Mouse (Mus musculus): ENCODE data around the gene A430078G23Rik. TPM values are rescaled to one million over a fixed set of nuclear protein-coding genes. Genes with fewer than 3 reads are reported as not detected.
"Not testable (repeated sequence)": the region's sequence is repeated elsewhere in the genome, so short reads cannot be mapped to it uniquely, and the experiment has no call there.

A430078G23Rik gene
- polyA plus RNA-seq (2014; fragmentation: Nextera tagmentation; extraction: Ambion mirVana): 0.27 and 0.43 TPM in 2 replicates

DNA sequence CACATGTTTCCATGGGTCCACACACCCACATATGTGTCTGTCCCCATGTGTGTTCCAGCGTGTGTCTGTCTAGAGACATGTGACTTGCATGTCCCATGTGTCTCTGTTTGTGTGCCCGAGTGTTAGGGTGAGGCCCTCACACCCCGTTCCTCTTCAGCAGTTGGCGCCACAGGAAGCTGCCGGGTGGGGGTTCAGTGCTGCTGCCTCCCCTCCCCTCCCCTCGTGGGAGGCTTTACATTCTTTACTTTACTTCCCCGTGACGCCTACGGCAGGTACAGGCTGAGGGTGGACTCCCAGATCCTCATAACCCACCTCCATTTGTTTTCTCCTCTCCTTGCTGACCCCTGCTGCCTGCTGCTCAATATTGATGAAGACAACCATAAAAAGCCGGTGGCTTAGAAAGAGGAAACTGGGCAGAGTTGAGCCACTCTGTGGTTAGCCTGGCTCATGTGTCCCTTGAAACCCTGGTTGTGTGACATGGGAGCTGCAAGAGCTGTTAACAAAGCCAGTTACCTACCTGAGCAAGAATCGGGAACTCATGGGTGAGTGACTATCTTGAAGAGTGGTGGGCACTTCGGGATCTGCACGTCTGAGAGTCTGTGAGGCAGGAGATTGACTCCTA is at the start of gene A430078G23Rik:
Gene A430078G23Rik, plus strand, starts transcription at position 227 of the 622 bp plus-strand sequence.
- no peak for TF ChIP-seq CTCF (IDR thresholded peaks at IDR 0.05; ENCODE audit: low read depth)
- ATAC-seq (ENCODE audit: insufficient read depth) (peak; percentile 33; the same call in 1 of the 2 replicates), DNase-seq (no peak)
- 37% methylated on average over 13 of the region's 13 CpGs for WGBS
- no peak within 1 kb of the TSS for H3K9ac ChIP-seq
- H3K4me1 ChIP-seq (ENCODE audit: insufficient read depth): no peaks in the 10 kb centered on the region
- H3K27me3 ChIP-seq (ENCODE audit: insufficient read depth, low read length): no peaks in the 10 kb centered on the region
- H3K4me3 ChIP-seq (ENCODE audit: low read depth, low read length): no peak within 1 kb of the TSS
- H3K36me3 ChIP-seq (ENCODE audit: insufficient read depth): no peaks in the 10 kb centered on the region
- peak within 1 kb of the TSS; percentile 23 for H3K4me2 ChIP-seq
- peak within 1 kb of the TSS; percentile 73 for H3K27ac ChIP-seq (ENCODE audit: low read depth)
- H3K9me3 ChIP-seq (ENCODE audit: low read depth, low read length): no peaks in the 10 kb centered on the region

DNA sequence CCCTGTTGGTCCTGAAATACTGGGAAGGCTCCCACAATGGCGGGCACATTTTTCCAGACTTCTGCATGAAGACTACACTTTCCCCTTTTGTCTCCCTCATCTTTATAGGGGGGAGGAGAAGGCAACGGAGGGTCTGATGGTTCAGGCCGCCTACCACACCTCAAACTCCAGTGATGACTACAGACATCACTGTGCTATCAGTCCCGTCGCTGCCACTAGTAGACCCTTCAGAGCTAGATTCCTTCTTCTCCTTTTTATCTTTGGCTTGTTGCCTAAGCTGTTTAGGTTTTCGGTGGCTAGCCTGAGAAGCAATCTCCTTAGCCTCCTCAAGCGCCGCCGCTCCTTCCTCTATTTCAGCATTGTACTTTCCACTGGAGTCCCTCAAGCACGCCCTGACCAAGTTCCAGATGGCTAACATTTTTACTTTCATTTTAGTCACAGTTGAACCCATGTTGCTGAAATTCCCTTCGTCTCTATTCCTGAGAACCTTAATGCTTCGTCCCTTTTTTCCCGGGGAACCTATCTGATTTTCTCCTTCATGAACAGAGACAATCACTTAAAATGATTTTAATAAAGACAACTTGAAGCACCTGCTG is 44.9 kb upstream of the A430078G23Rik start:
- not testable (repeated sequence) for DNase-seq; ATAC-seq (ENCODE audit: insufficient read depth); H3K9me3 ChIP-seq (ENCODE audit: low read depth, low read length); H3K36me3 ChIP-seq (ENCODE audit: insufficient read depth); H3K27me3 ChIP-seq (ENCODE audit: insufficient read depth, low read length); H3K27ac ChIP-seq (ENCODE audit: low read depth); H3K4me1 ChIP-seq (ENCODE audit: insufficient read depth); H3K4me3 ChIP-seq (ENCODE audit: low read depth, low read length); H3K4me2 ChIP-seq; H3K9ac ChIP-seq
- WGBS: 93% methylated on average over 13 of the region's 13 CpGs

DNA sequence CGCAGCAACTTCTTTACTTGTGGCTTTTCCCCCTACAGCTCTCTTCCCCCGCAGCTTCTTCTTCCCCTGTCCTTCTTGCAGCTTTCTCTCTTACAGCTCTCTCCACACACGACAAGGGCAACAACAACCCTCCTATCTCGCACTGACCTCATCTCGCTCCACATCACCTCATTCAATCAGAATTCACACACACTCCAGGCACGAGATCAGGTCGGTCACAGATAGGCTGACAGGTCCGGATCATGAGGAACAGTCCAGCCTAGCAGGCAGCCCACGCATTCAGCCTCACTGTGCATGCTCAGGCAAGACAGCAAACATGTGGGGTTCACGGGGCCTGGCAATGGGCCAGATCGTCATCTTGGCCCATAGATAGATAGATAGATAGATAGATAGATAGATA is 43.6 kb upstream of the A430078G23Rik start:
- WGBS: 84% methylated on average over 11 of the region's 11 CpGs
- no peak for ATAC-seq (ENCODE audit: insufficient read depth)
- no peaks in the 10 kb centered on the region for H3K9me3 ChIP-seq (ENCODE audit: low read depth, low read length)

DNA sequence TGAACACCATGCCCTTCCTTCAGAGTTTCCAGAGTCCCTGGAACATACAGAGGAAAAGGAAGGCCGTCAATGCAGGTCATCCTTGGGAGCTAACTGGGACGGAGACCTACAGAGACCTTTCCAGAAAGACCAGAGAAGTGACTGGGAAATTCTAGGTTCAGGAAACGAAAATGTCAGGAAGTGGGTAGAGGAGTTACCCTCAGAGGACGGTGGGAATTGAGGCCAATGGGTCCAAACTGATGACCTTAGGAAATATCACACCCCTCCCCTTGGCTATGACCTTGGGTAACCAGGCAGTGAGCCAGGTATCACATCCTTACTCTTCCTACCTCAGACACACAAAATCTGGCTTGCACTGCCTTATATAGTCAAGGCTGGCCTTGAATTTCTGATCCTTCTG is 41.7 kb upstream of the A430078G23Rik start:
- H3K9ac ChIP-seq: no peak overlapping the region
- ATAC-seq (ENCODE audit: insufficient read depth) (no peak), DNase-seq (no peak)
- no peak for TF ChIP-seq CTCF (IDR thresholded peaks at IDR 0.05; ENCODE audit: low read depth)
- no peak overlapping the region for H3K4me2 ChIP-seq
- H3K9me3 ChIP-seq (ENCODE audit: low read depth, low read length): no peaks in the 10 kb centered on the region
- no peaks in the 10 kb centered on the region for H3K4me1 ChIP-seq (ENCODE audit: insufficient read depth)
- no peaks in the 10 kb centered on the region for H3K27me3 ChIP-seq (ENCODE audit: insufficient read depth, low read length)
- H3K4me3 ChIP-seq (ENCODE audit: low read depth, low read length): no peak overlapping the region
- no peaks in the 10 kb centered on the region for H3K36me3 ChIP-seq (ENCODE audit: insufficient read depth)
- WGBS: 64% methylated on average over 4 of the region's 4 CpGs
- no peak overlapping the region for H3K27ac ChIP-seq (ENCODE audit: low read depth)

More for the DNA sequence above, 43.6 kb upstream of the A430078G23Rik start:
- Histone ChIP-seq H3K27me3 (ENCODE audit: insufficient read depth, low read length) (no peaks in the 10 kb centered on the region), H3K4me3 (ENCODE audit: low read depth, low read length) (no peak overlapping the region), H3K27ac (ENCODE audit: low read depth) (no peak overlapping the region), H3K4me2 (no peak overlapping the region), H3K4me1 (ENCODE audit: insufficient read depth) (no peaks in the 10 kb centered on the region), H3K9ac (no peak overlapping the region), H3K36me3 (ENCODE audit: insufficient read depth) (no peaks in the 10 kb centered on the region)
- DNase-seq: no peak
- no peak for TF ChIP-seq CTCF (IDR thresholded peaks at IDR 0.05; ENCODE audit: low read depth)

DNA sequence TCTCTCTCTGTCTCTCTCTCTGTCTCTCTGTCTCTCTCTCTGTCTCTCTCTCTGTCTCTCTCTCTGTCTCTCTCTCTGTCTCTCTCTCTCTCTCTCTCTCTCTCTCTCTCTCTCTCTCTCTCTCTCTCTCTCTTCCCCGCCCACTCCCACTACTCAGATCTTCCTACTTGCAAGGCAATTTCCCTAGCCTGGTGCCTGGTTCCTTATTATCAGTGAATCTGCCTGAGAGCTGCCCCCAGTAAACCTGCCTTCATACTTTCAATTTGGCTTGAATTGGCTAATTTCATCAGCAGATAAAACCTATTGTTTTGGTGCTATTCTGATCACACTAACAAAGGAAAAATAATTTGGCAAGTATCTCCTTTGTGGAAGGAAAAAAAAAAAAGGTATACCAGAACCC is 39.8 kb upstream of the A430078G23Rik start:
- not testable (repeated sequence) for ATAC-seq (ENCODE audit: insufficient read depth); H3K36me3 ChIP-seq (ENCODE audit: insufficient read depth); DNase-seq; H3K4me3 ChIP-seq (ENCODE audit: low read depth, low read length); H3K9ac ChIP-seq; H3K27ac ChIP-seq (ENCODE audit: low read depth); H3K27me3 ChIP-seq (ENCODE audit: insufficient read depth, low read length); H3K4me2 ChIP-seq; H3K9me3 ChIP-seq (ENCODE audit: low read depth, low read length); H3K4me1 ChIP-seq (ENCODE audit: insufficient read depth)
- WGBS: 53% methylated on average over 1 of the region's 1 CpGs

DNA sequence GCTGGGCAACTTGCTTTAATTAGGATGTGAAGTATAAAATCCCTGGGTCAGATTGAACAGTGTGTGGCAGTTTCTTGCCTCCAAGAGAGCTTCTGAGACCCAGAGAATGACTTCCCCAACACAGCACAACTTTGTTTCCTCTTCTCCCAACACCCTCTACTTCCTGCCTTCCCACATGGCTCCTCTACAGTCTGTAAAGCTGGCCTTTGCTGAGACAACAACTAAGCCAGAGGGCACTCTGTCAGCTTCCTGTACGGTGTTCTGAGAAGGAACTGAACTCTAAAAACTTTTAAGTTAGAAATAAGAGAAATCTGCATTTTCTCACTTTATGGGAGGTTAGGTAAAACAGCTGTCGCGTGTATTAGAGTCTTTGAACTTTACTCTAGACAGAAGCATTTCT is 39.4 kb upstream of the A430078G23Rik start:
- no peaks in the 10 kb centered on the region for H3K4me1 ChIP-seq (ENCODE audit: insufficient read depth)
- no peak overlapping the region for H3K4me2 ChIP-seq
- WGBS: 61% methylated on average over 3 of the region's 3 CpGs
- no peak for TF ChIP-seq CTCF (IDR thresholded peaks at IDR 0.05; ENCODE audit: low read depth)
- no peaks in the 10 kb centered on the region for H3K27me3 ChIP-seq (ENCODE audit: insufficient read depth, low read length)
- ATAC-seq (ENCODE audit: insufficient read depth) (no peak), DNase-seq (peak; percentile 26)
- no peaks in the 10 kb centered on the region for H3K36me3 ChIP-seq (ENCODE audit: insufficient read depth)
- H3K9me3 ChIP-seq (ENCODE audit: low read depth, low read length): no peaks in the 10 kb centered on the region
- H3K27ac ChIP-seq (ENCODE audit: low read depth): no peak overlapping the region
- no peak overlapping the region for H3K4me3 ChIP-seq (ENCODE audit: low read depth, low read length)
- H3K9ac ChIP-seq: no peak overlapping the region

DNA sequence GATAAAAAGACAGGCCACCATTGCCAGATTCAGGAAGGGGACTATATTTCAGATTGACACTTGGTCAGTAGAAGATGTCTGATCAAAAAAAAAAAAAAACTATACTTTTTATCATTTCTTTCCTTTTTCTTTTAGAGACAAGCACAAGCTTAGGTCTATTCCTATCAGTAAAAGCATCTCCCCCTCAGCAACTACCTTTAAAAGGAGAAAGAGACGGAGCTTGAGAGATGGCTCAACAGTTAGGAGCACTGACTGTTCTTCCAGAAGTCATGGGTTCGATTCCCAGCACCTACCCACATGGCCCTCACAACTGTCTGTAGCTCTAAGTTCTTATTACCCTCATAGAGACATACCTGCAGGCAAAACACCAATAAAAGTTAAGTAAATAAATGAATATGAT is 38.9 kb upstream of the A430078G23Rik start:
- Histone ChIP-seq H3K4me2 (no peak overlapping the region), H3K9ac (no peak overlapping the region), H3K9me3 (ENCODE audit: low read depth, low read length) (no peaks in the 10 kb centered on the region), H3K4me1 (ENCODE audit: insufficient read depth) (no peaks in the 10 kb centered on the region), H3K4me3 (ENCODE audit: low read depth, low read length) (no peak overlapping the region), H3K27me3 (ENCODE audit: insufficient read depth, low read length) (no peaks in the 10 kb centered on the region), H3K27ac (ENCODE audit: low read depth) (no peak overlapping the region), H3K36me3 (ENCODE audit: insufficient read depth) (no peaks in the 10 kb centered on the region)
- WGBS: 79% methylated on average over 2 of the region's 2 CpGs
- ATAC-seq (ENCODE audit: insufficient read depth): no peak
- DNase-seq: no peak
- no peak for TF ChIP-seq CTCF (IDR thresholded peaks at IDR 0.05; ENCODE audit: low read depth)

All from lung, embryonic 14.5 days (tissue).